Mouse (Mus musculus) CD8-positive naive resting alpha-beta T cell, adult 2 months (primary cell): ENCODE measurements around the gene Kctd7.

Experiments used
- DNase-seq, 2 experiments: peaks; one replicate each; pipeline ENCODE4 v3.0.0; 2022; ENCODE audit warnings: low read depth in 2 of 2, low spot score in 2 of 2

The Kctd7 gene

GRCm38 (mm10) chr5:130144334-130145312 is at the start of gene Kctd7:
Gene Kctd7, plus strand, starts transcription at chr5:130144861.
- DNase-seq = peak; percentile 79 to 83

- no peak for DNase-seq
These were observed 47.9 kb upstream of the Kctd7 start for GRCm38 (mm10) chr5:130096754-130097153.

GRCm38 (mm10) chr5:130097837-130098236 is 46.8 kb upstream of the Kctd7 start:
- no peak for DNase-seq

GRCm38 (mm10) chr5:130101724-130102123 is 42.9 kb upstream of the Kctd7 start:
- DNase-seq = no peak

- DNase-seq = no peak
These were observed 35.3 kb upstream of the Kctd7 start for GRCm38 (mm10) chr5:130109348-130109747.

- no peak for DNase-seq
These were observed 33.8 kb upstream of the Kctd7 start for GRCm38 (mm10) chr5:130110632-130111464.

- no peak for DNase-seq
These were observed 32.0 kb upstream of the Kctd7 start for GRCm38 (mm10) chr5:130112653-130113052.

- no peak for DNase-seq
These were observed 28.5 kb upstream of the Kctd7 start for GRCm38 (mm10) chr5:130116116-130116515.

GRCm38 (mm10) chr5:130116857-130117256 is 27.8 kb upstream of the Kctd7 start:
- DNase-seq = no peak

- DNase-seq = no peak
These were observed 26.7 kb upstream of the Kctd7 start for GRCm38 (mm10) chr5:130117932-130118331.

GRCm38 (mm10) chr5:130119236-130119635 is 25.4 kb upstream of the Kctd7 start:
- DNase-seq = no peak

GRCm38 (mm10) chr5:130120070-130120736 is 24.5 kb upstream of the Kctd7 start:
- DNase-seq = no peak

GRCm38 (mm10) chr5:130120904-130121303 is 23.8 kb upstream of the Kctd7 start:
- no peak for DNase-seq

GRCm38 (mm10) chr5:130122355-130122754 is 22.3 kb upstream of the Kctd7 start:
- DNase-seq = no peak

GRCm38 (mm10) chr5:130124271-130124670 is 20.4 kb upstream of the Kctd7 start:
- DNase-seq = no peak

GRCm38 (mm10) chr5:130128686-130129523 is 15.8 kb upstream of the Kctd7 start:
- no peak for DNase-seq

GRCm38 (mm10) chr5:130129524-130129793 is 15.2 kb upstream of the Kctd7 start:
- DNase-seq = no peak

GRCm38 (mm10) chr5:130136597-130136996 is 8.1 kb upstream of the Kctd7 start:
- no peak for DNase-seq

- peak; percentile 55 to 66 for DNase-seq
These were observed 5.3 kb upstream of the Kctd7 start for GRCm38 (mm10) chr5:130139393-130139792.

GRCm38 (mm10) chr5:130141138-130141537 is 3.5 kb upstream of the Kctd7 start:
- DNase-seq = no peak

GRCm38 (mm10) chr5:130142041-130142440 is 2.6 kb upstream of the Kctd7 start:
- DNase-seq = no peak
